Mouse (Mus musculus): ENCODE data around the gene Kcnj12. TPM values are rescaled to one million over a fixed set of nuclear protein-coding genes. Genes with fewer than 3 reads are reported as not detected.

Gene Kcnj12
- polyA plus RNA-seq, 1 experiment from 2014 or later: not detected

DNA sequence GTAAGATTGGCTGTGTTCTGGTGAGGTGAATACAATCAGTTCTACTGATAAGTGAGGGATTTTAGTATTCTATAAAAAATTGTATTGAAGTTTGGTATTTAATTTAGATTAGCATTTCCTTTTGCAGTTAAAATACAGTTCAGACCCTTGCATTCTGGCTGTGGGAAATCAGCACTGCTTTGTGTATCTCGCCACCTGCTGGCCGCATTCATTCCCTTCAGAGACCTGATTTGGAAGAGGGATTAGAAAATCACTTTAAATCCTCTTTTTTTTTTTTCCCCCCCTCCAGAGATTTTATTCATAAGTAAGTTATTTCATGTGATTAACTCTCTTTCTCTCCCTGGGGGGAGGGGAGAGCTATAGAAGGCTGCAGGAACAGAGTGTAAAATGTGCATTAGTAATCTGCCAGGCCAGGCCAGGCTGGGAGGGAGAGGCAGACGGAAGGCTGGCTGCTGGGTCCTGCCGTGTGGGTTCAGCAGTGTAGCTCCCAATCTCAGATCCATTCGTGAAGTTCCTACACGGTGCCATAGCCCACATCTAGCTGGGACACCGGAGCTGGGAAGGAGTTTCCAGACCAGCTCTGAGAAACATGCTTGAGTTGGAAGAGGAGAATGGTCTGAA lies 69.4 kb downstream of the Kcnj12 start:
- H3K4me2 ChIP-seq (ENCODE audit: low read depth, low read length): no peak overlapping the region
- peak; percentile 77 for DNase-seq
- H3K9me3 ChIP-seq (ENCODE audit: low read length): no peaks in the 10 kb centered on the region; the same call in 1 of the 2 replicates
- H3K4me3 ChIP-seq (ENCODE audit: low read depth, low read length): no peak overlapping the region
- no peak overlapping the region for H3K27ac ChIP-seq (ENCODE audit: low read depth)
- no peaks in the 10 kb centered on the region for H3K27me3 ChIP-seq (ENCODE audit: insufficient read depth, low read length)
- no peak overlapping the region for H3K9ac ChIP-seq (replicated peaks)
- H3K36me3 ChIP-seq (replicated peaks; ENCODE audit: insufficient read depth, low read length): no peaks in the 10 kb centered on the region
- peak; percentile 85 for TF ChIP-seq CTCF (IDR thresholded peaks at IDR 0.05; ENCODE audit: low read depth)
- no peak for TF ChIP-seq EP300 (IDR thresholded peaks at IDR 0.05; ENCODE audit: low read depth)
- no peak for ATAC-seq
- H3K4me1 ChIP-seq (ENCODE audit: insufficient read depth): no peaks in the 10 kb centered on the region
- WGBS (ENCODE audit: insufficient replicate concordance): 27% methylated on average over 7 of the region's 7 CpGs

- H3K36me3 ChIP-seq (replicated peaks; ENCODE audit: insufficient read depth, low read length): no peaks in the 10 kb centered on the region
- TF ChIP-seq EP300 (IDR thresholded peaks at IDR 0.05; ENCODE audit: low read depth) (no peak), CTCF (IDR thresholded peaks at IDR 0.05; ENCODE audit: low read depth) (no peak)
- DNase-seq: no peak
These were observed 75.7 kb downstream of the Kcnj12 start for GRCm38 (mm10) chr11:61098046-61098445.

DNA sequence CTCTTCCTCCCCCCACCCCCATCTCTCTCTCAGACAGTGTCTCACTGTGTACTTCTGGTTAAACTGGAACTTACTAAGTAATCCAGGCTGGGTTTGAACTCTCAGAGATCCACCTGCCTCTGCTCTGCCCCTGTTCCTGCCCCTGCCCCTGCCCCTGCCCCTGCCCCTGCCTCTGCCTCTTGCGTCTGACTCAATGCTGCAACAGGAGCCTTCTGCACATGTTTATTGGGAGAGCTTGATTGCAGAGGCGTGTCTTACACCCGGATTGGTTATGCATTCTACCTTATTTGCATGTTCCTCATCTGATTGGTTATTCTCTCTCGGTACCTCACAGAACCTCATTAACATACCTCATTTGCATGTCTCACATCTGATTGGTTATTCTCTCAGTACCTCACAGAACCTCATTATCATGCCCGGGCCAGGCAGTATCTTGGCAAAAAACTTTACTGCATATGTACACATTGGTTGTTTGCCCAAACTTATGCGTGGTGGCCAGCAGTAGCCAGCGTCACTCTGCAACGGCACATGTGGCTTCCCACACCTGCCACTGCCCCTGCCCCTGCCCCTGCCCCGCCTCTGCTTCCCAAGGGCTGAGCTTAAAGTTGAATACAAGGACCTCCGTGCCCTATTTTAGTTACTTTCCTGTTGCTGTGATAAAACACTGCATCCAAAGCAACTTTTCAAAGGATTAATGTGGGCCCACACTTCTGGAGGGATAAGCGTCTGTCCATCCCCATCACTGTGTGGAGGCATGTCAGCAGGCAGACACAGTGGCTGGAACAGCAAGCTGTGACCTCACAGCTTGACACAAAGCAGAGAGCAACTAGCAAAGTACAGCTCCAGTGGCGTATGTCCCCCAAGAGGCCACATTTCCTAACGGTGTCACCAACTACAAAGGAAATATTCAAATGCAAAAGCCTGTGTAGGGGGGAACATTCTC lies 80.3 kb downstream of the Kcnj12 start:
- no peaks in the 10 kb centered on the region for H3K36me3 ChIP-seq (replicated peaks; ENCODE audit: insufficient read depth, low read length)
- WGBS (ENCODE audit: insufficient replicate concordance): 61% methylated on average over 12 of the region's 13 CpGs
- no peak overlapping the region for H3K27ac ChIP-seq (ENCODE audit: low read depth)
- TF ChIP-seq CTCF (IDR thresholded peaks at IDR 0.05; ENCODE audit: low read depth) (no peak), EP300 (IDR thresholded peaks at IDR 0.05; ENCODE audit: low read depth) (no peak)
- no peak overlapping the region for H3K9ac ChIP-seq (replicated peaks)
- 0 out of 2 replicates have a peak, but pooled peaks cover 2% of the 10 kb centered on the region for H3K4me1 ChIP-seq (ENCODE audit: insufficient read depth)
- H3K4me3 ChIP-seq (ENCODE audit: low read depth, low read length): no peak overlapping the region
- no peaks in the 10 kb centered on the region for H3K27me3 ChIP-seq (ENCODE audit: insufficient read depth, low read length)
- no peak overlapping the region for H3K4me2 ChIP-seq (ENCODE audit: low read depth, low read length)
- DNase-seq: no peak
- 0 out of 2 replicates have a peak, but pooled peaks have one; percentile 14 for ATAC-seq
- H3K9me3 ChIP-seq (ENCODE audit: low read length): no peaks in the 10 kb centered on the region

More at GRCm38 (mm10) chr11:61098046-61098445, 75.7 kb downstream of the Kcnj12 start:
- no peak overlapping the region for H3K9ac ChIP-seq (replicated peaks)
- H3K27ac ChIP-seq (ENCODE audit: low read depth): no peak overlapping the region
- no peak overlapping the region for H3K4me3 ChIP-seq (ENCODE audit: low read depth, low read length)
- 41% methylated on average over 1 of the region's 1 CpGs for WGBS (ENCODE audit: insufficient replicate concordance)
- H3K4me2 ChIP-seq (ENCODE audit: low read depth, low read length): no peak overlapping the region
- H3K27me3 ChIP-seq (ENCODE audit: insufficient read depth, low read length): no peaks in the 10 kb centered on the region
- peak; percentile 76 for ATAC-seq
- no peaks in the 10 kb centered on the region for H3K4me1 ChIP-seq (ENCODE audit: insufficient read depth)
- no peaks in the 10 kb centered on the region; the same call in 1 of the 2 replicates for H3K9me3 ChIP-seq (ENCODE audit: low read length)

DNA sequence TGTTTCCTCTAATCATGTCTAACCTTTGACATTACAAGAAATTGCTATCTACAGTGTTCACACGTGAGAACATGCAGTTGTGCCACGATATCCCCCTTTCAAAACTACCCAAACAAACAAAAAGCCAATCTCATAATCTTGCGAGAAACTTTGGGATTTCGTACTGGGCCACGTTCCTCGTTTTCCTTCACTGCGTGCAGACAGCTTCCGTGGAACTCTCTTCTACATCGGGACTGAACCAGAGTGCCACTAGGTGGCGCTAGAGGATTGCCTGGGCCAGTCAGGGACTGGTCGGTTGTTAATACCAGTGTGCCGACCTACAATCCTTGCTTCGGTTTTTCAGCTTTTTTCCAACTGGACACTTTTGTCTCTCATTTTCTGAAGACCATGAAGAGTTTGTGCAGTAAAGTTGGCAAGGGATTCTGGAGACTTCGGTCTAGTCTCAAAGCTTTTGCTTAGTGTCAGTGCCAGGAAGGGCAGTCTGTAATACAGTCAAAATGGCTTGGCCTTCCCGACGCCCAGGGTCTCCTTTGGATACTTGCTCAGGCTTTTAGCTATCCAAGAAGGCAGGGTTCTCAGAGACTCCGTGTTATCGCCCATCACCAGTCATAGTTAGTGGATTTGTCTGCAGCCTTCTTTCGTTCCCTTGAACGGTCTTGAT lies 82.0 kb downstream of the Kcnj12 start:
- peak; percentile 91 for ATAC-seq
- H3K4me3 ChIP-seq (ENCODE audit: low read depth, low read length): no peak overlapping the region
- no peaks in the 10 kb centered on the region for H3K36me3 ChIP-seq (replicated peaks; ENCODE audit: insufficient read depth, low read length)
- 18% methylated on average over 20 of the region's 20 CpGs for WGBS (ENCODE audit: insufficient replicate concordance)
- no peak overlapping the region for H3K4me2 ChIP-seq (ENCODE audit: low read depth, low read length)
- peak; percentile 99 for TF ChIP-seq CTCF (IDR thresholded peaks at IDR 0.05; ENCODE audit: low read depth)
- no peak for TF ChIP-seq EP300 (IDR thresholded peaks at IDR 0.05; ENCODE audit: low read depth)
- H3K9me3 ChIP-seq (ENCODE audit: low read length): no peaks in the 10 kb centered on the region
- DNase-seq: peak; percentile 90
- H3K27ac ChIP-seq (ENCODE audit: low read depth): no peak overlapping the region
- no peaks in the 10 kb centered on the region for H3K27me3 ChIP-seq (ENCODE audit: insufficient read depth, low read length)
- H3K9ac ChIP-seq (replicated peaks): no peak overlapping the region
- peaks cover 6% of the 10 kb centered on the region; the same call in 1 of the 2 replicates for H3K4me1 ChIP-seq (ENCODE audit: insufficient read depth)

DNA sequence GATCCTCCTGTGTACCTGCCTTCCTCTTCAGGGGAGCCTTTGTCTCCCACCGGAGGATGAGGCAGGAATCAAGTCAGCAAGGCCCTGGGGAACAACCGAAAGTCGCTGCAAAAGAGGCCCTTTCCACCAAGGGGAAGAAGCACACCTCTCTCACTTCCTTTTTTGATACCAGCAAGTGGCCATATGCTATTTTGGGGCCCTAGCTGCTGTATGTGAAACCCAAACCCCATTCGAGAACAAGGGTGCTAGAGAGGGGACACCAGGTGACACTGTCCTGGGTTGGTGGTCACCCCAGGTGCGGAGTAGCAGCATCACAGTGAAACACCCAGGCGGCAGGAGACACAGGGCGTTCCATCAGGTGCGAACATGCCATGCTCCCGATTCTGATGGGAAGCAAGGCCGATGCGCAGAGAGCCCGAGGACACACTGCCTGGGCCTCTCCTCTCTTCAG lies 86.6 kb downstream of the Kcnj12 start:
- no peaks in the 10 kb centered on the region for H3K36me3 ChIP-seq (replicated peaks; ENCODE audit: insufficient read depth, low read length)
- no peak overlapping the region for H3K4me3 ChIP-seq (ENCODE audit: low read depth, low read length)
- WGBS (ENCODE audit: insufficient replicate concordance): 50% methylated on average over 12 of the region's 12 CpGs
- H3K27ac ChIP-seq (ENCODE audit: low read depth): peak overlapping the region; percentile 69
- H3K4me1 ChIP-seq (ENCODE audit: insufficient read depth): peaks cover 16% of the 10 kb centered on the region
- no peaks in the 10 kb centered on the region for H3K9me3 ChIP-seq (ENCODE audit: low read length)
- no peaks in the 10 kb centered on the region for H3K27me3 ChIP-seq (ENCODE audit: insufficient read depth, low read length)
- no peak overlapping the region for H3K9ac ChIP-seq (replicated peaks)
- DNase-seq (peak; percentile 25), ATAC-seq (0 out of 2 replicates have a peak, but pooled peaks have one; percentile 11)
- TF ChIP-seq CTCF (IDR thresholded peaks at IDR 0.05; ENCODE audit: low read depth) (no peak), EP300 (IDR thresholded peaks at IDR 0.05; ENCODE audit: low read depth) (no peak)
- H3K4me2 ChIP-seq (ENCODE audit: low read depth, low read length): peak overlapping the region; percentile 30; the same call in 1 of the 2 replicates

Measured in liver, postnatal 0 days (tissue).